Mouse (Mus musculus) midbrain, embryonic 14.5 days (tissue): Measurements from ENCODE around the gene Epas1. TPM values are rescaled to one million over a fixed set of nuclear protein-coding genes. Genes with fewer than 3 reads are reported as not detected.

Source experiments
- ATAC-seq: fragments of 200-750 bp; cut with Nextera tagmentation; 2 replicates; pipeline ENCODE4 v1.8.0; 2017; ENCODE audit warnings: moderate number of reproducible peaks, moderate library complexity; ENCODE audit not compliant: low FRiP score, low TSS enrichment
- DNase-seq: peaks from one replicate; pipeline ENCODE4 v3.0.0-alpha.2; 2015
- H3K27ac ChIP-seq: fragments of 300-500 bp; sonication (generic); replicated peaks from 2 replicates; pipeline ENCODE4 v1.5.1; 2014; ENCODE audit warnings: mild to moderate bottlenecking, low read depth, low read length, moderate library complexity
- H3K27me3 ChIP-seq: fragments of 300-500 bp; sonication (generic); 2 replicates; pipeline ENCODE4 v1.6.1; 2014; ENCODE audit warnings: low read length, control low read depth, mixed read lengths; ENCODE audit not compliant: control insufficient read depth, insufficient read depth
- H3K36me3 ChIP-seq: fragments of 300-500 bp; sonication (generic); 2 replicates; pipeline ENCODE4 v1.6.1; 2014; ENCODE audit warnings: low read length, control low read depth; ENCODE audit not compliant: control insufficient read depth, insufficient read depth
- H3K4me1 ChIP-seq: fragments of 300-500 bp; sonication (generic); 2 replicates; pipeline ENCODE4 v1.6.1; 2014; ENCODE audit warnings: mild to moderate bottlenecking, antibody characterized with exemption, low read length, control low read depth; ENCODE audit not compliant: control insufficient read depth, insufficient read depth
- H3K4me2 ChIP-seq: fragments of 300-500 bp; sonication (generic); 2 replicates; pipeline ENCODE4 v1.6.1; 2014; ENCODE audit warnings: mild to moderate bottlenecking, low read length, moderate library complexity
- H3K4me3 ChIP-seq: fragments of 300-500 bp; sonication (generic); replicated peaks from 2 replicates; pipeline ENCODE4 v1.5.1; 2014; ENCODE audit warnings: low read depth, low read length
- H3K9ac ChIP-seq: fragments of 300-500 bp; sonication (generic); replicated peaks from 2 replicates; pipeline ENCODE4 v1.6.1; 2014; ENCODE audit warnings: mild to moderate bottlenecking, low read length, moderate library complexity
- H3K9me3 ChIP-seq: fragments of 300-500 bp; sonication (generic); 2 replicates; pipeline ENCODE4 v1.6.1; 2016; ENCODE audit warnings: low read length, control low read depth, mixed read lengths; ENCODE audit not compliant: control insufficient read depth
- WGBS: fragments of 180-500 bp; shearing (Covaris S2); extraction: QIAGEN DNeasy Blood & Tissue Kit; methylation state at CpG from one replicate; pipeline ENCODE4 v1.1.7; 2014; 5-methylcytosine and 5-hydroxymethylcytosine counted together
- polyA plus RNA-seq: library from polyadenylated mRNA; unstranded; fragments of >200 nt; fragmentation: Nextera tagmentation; extraction: Ambion mirVana; gene quantifications from 2 replicates; pipeline ENCODE4 v1.2.1, GENCODE M21; 2014

The Epas1 gene
- polyA plus RNA-seq: 4.8 and 9.8 TPM in 2 replicates

GRCm38 (mm10) chr17:86753130-86753821 is at the start of gene Epas1:
TSS of gene Epas1 (plus strand) at chr17:86753700.
- H3K27ac ChIP-seq: no peak within 1 kb of the TSS
- ATAC-seq: peak; percentile 90

DNA sequence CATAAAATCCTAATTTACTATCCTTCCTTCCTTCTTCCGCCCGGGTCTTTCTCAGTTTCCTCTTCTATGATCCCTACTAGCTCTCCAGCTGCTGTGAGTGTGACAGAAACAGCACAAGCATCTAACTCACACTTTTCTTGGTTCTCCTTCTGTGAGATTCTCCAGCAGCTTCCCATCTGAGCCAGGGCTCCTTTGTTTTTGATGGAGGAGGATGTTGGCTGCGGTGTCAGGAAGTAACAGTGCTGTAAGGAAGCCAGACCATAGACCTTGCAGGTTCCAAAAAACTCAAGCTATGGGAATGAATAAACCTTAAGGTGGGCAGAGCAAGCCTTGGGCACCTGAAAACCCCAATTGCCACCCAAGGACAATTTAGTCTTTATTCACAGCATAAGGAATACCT is 48.3 kb upstream of the Epas1 start:
- no peak overlapping the region for H3K27ac ChIP-seq
- H3K9ac ChIP-seq: no peak overlapping the region
- H3K9me3 ChIP-seq: no peaks in the 10 kb centered on the region
- no peaks in the 10 kb centered on the region for H3K27me3 ChIP-seq
- H3K4me3 ChIP-seq: no peak overlapping the region
- ATAC-seq (no peak), DNase-seq (no peak)
- H3K4me1 ChIP-seq: no peaks in the 10 kb centered on the region
- no peak overlapping the region for H3K4me2 ChIP-seq
- WGBS: 91% methylated on average over 3 of the region's 3 CpGs
- H3K36me3 ChIP-seq: no peaks in the 10 kb centered on the region

More at GRCm38 (mm10) chr17:86753130-86753821, at the start of gene Epas1:
- Histone ChIP-seq H3K9me3 (no peaks in the 10 kb centered on the region), H3K4me3 (peak within 1 kb of the TSS; percentile 45), H3K4me1 (peaks cover 24% of the 10 kb centered on the region), H3K4me2 (peak within 1 kb of the TSS; percentile 79), H3K36me3 (no peaks in the 10 kb centered on the region), H3K9ac (no peak within 1 kb of the TSS; the same call in 1 of the 2 replicates), H3K27me3 (peaks cover 58% of the 10 kb centered on the region)
- DNase-seq: peak; percentile 75
- WGBS: under 1% methylated on average over 59 of the region's 60 CpGs

DNA sequence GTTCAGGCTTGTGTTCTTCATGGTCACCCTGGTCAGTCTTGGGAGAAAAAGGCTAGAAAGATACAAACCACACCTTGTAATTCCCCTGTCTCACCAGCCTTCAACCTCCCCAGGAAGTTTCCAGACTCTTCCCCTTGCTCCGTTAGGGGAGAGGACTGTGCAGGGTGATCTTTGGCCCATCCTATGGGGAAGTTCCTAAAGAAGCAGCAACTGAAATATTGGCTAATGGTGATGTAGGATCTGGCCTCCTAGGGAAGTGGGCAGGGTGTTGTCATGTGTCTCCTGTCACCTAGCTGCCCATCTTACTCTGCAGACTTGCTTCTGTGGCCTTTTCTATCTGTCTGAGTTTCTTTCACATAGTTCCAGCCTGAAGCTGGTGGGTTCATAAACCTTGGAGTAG is 47.0 kb upstream of the Epas1 start:
- Histone ChIP-seq H3K27ac (no peak overlapping the region), H3K36me3 (no peaks in the 10 kb centered on the region), H3K9ac (no peak overlapping the region), H3K4me1 (no peaks in the 10 kb centered on the region), H3K27me3 (no peaks in the 10 kb centered on the region), H3K9me3 (no peaks in the 10 kb centered on the region), H3K4me2 (no peak overlapping the region), H3K4me3 (no peak overlapping the region)
- no peak for DNase-seq
- 91% methylated on average over 1 of the region's 1 CpGs for WGBS
- ATAC-seq: no peak

- ATAC-seq: no peak
- no peaks in the 10 kb centered on the region for H3K9me3 ChIP-seq
- H3K4me3 ChIP-seq: no peak overlapping the region
- H3K4me2 ChIP-seq: no peak overlapping the region
- no peak overlapping the region for H3K27ac ChIP-seq
- no peak for DNase-seq
- 74% methylated on average over 8 of the region's 8 CpGs for WGBS
- H3K36me3 ChIP-seq: no peaks in the 10 kb centered on the region
- no peak overlapping the region for H3K9ac ChIP-seq
- H3K27me3 ChIP-seq: no peaks in the 10 kb centered on the region
- H3K4me1 ChIP-seq: no peaks in the 10 kb centered on the region
These were observed 43.7 kb upstream of the Epas1 start for GRCm38 (mm10) chr17:86709803-86710202.

DNA sequence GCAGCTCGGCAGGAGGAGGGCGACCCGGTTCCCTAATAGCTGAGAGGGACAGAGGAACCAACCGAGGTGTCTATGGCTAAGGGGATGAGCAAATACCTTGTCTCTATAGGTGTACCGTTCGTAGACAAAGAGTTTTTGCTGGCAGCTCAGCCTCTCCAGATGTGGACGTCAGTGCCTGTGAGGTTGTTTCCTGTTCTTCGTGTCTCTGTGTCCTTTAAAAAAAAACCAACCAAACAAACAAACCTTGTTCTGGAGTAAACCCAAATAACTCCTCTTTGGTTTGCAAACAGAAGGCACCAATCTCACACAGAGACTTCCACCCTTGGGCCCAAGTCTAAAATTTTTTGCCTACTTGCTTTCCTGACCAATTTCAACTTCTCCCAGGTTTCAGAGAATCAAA is 43.1 kb upstream of the Epas1 start:
- H3K4me2 ChIP-seq: no peak overlapping the region

DNA sequence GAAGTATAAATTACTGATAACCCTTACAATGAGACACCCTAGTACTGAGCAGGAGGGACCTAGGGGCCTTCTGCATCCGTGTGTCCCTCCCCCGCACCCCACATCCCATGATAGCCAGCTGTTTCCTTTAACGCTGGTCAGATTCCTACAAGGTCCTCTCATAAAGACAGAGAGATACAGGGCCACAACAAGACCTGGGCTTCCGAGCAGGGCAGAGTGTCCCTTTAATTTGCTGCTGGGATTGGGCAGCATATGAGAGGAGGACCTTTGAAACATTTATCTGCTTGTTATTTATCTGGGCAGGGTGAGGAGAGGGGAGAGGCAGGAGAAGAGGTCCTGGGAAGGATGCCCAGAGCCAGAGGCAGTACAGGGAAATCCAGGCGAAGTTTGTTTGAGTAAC is 41.6 kb upstream of the Epas1 start:
- DNase-seq: no peak
- H3K4me2 ChIP-seq: no peak overlapping the region
- ATAC-seq: no peak
- no peaks in the 10 kb centered on the region for H3K36me3 ChIP-seq
- 90% methylated on average over 5 of the region's 5 CpGs for WGBS
- H3K27me3 ChIP-seq: no peaks in the 10 kb centered on the region
- H3K9ac ChIP-seq: no peak overlapping the region
- H3K4me1 ChIP-seq: no peaks in the 10 kb centered on the region
- H3K27ac ChIP-seq: no peak overlapping the region
- H3K9me3 ChIP-seq: no peaks in the 10 kb centered on the region
- no peak overlapping the region for H3K4me3 ChIP-seq

More for the DNA sequence above, 43.1 kb upstream of the Epas1 start:
- no peak for DNase-seq
- Histone ChIP-seq H3K4me1 (no peaks in the 10 kb centered on the region), H3K4me3 (no peak overlapping the region), H3K9ac (no peak overlapping the region), H3K27ac (no peak overlapping the region), H3K27me3 (no peaks in the 10 kb centered on the region), H3K9me3 (no peaks in the 10 kb centered on the region), H3K36me3 (no peaks in the 10 kb centered on the region)
- WGBS: 89% methylated on average over 8 of the region's 8 CpGs
- ATAC-seq: no peak

- H3K4me2 ChIP-seq: no peak overlapping the region
- no peak overlapping the region for H3K9ac ChIP-seq
- no peak for DNase-seq
- H3K9me3 ChIP-seq: no peaks in the 10 kb centered on the region
- H3K27ac ChIP-seq: no peak overlapping the region
- H3K27me3 ChIP-seq: no peaks in the 10 kb centered on the region
- ATAC-seq: no peak
- no peaks in the 10 kb centered on the region for H3K36me3 ChIP-seq
- no peak overlapping the region for H3K4me3 ChIP-seq
- no peaks in the 10 kb centered on the region for H3K4me1 ChIP-seq
- 92% methylated on average over 8 of the region's 8 CpGs for WGBS
These were observed 40.9 kb upstream of the Epas1 start for GRCm38 (mm10) chr17:86712601-86713000.

GRCm38 (mm10) chr17:86713591-86713990 is 39.9 kb upstream of the Epas1 start:
- DNase-seq (no peak), ATAC-seq (no peak)
- Histone ChIP-seq H3K9me3 (no peaks in the 10 kb centered on the region), H3K27me3 (no peaks in the 10 kb centered on the region), H3K4me3 (no peak overlapping the region), H3K36me3 (no peaks in the 10 kb centered on the region), H3K4me1 (no peaks in the 10 kb centered on the region), H3K4me2 (no peak overlapping the region), H3K9ac (no peak overlapping the region), H3K27ac (no peak overlapping the region)
- WGBS: 32% methylated on average over 8 of the region's 8 CpGs

- WGBS: 75% methylated on average over 8 of the region's 8 CpGs
- Histone ChIP-seq H3K9ac (no peak overlapping the region), H3K4me3 (no peak overlapping the region), H3K27ac (no peak overlapping the region), H3K4me2 (no peak overlapping the region), H3K9me3 (no peaks in the 10 kb centered on the region), H3K27me3 (no peaks in the 10 kb centered on the region), H3K4me1 (no peaks in the 10 kb centered on the region), H3K36me3 (no peaks in the 10 kb centered on the region)
- ATAC-seq (no peak), DNase-seq (no peak)
These were observed 28.6 kb upstream of the Epas1 start for GRCm38 (mm10) chr17:86724786-86725415.
